Mouse (Mus musculus): Measurements from ENCODE around the gene Zfp1. TPM values are rescaled to one million over a fixed set of nuclear protein-coding genes. Genes with fewer than 3 reads are reported as not detected.

The Zfp1 gene
- polyA plus RNA-seq, 1 experiment = 4.7 TPM

DNA sequence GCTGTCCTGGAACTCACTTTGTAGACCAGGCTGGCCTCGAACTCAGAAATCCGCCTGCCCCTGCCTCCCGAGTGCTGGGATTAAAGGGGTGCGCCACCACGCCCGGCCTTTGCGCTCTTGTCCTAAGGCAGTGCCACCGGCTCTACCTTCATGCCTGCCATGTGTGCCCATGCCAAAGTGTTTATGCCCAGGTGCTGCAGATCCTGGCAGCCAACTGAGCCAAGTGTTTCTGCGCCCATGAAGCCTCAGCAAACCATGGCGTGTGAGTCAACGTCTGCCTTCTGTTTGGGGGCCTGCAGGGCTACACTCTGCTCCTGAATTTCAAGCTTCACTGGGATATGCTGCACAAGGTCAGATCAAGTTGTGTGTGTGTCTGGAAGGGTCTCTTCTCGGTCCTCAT is 61.4 kb downstream of the Zfp1 start:
- H3ac ChIP-seq (ENCODE audit: control insufficient read depth, insufficient read length, low read depth) = no peak overlapping the region
- no peak overlapping the region for H3K4me3 ChIP-seq (ENCODE audit: insufficient read depth, poor library complexity, severe bottlenecking)
- no peaks in the 10 kb centered on the region for H3K79me2 ChIP-seq (ENCODE audit: control insufficient read depth, insufficient read depth)
- no peaks in the 10 kb centered on the region for H3K79me3 ChIP-seq (ENCODE audit: low read depth)
- H3K36me3 ChIP-seq (ENCODE audit: control insufficient read depth, insufficient read depth) = peaks cover 15% of the 10 kb centered on the region
- H3K27me3 ChIP-seq (ENCODE audit: control insufficient read depth, insufficient read depth, insufficient read length) = no peaks in the 10 kb centered on the region
- TF ChIP-seq MYOG (IDR thresholded peaks at IDR 0.05; ENCODE audit: control insufficient read depth, extremely low read depth, insufficient read length) (no peak), MAX (IDR thresholded peaks at IDR 0.05) (no peak), CTCF (IDR thresholded peaks at IDR 0.05; ENCODE audit: control insufficient read depth, insufficient read depth, insufficient read length) (no peak), CEBPB (IDR thresholded peaks at IDR 0.05; ENCODE audit: low read depth) (no peak), FOSL1 (IDR thresholded peaks at IDR 0.05; ENCODE audit: insufficient read depth, low read length, poor library complexity, severe bottlenecking) (no peak), USF1 (IDR thresholded peaks at IDR 0.05; ENCODE audit: low read depth) (no peak), MYOD1 (IDR thresholded peaks at IDR 0.05; ENCODE audit: control insufficient read depth, insufficient read length, low read depth) (no peak)

DNA sequence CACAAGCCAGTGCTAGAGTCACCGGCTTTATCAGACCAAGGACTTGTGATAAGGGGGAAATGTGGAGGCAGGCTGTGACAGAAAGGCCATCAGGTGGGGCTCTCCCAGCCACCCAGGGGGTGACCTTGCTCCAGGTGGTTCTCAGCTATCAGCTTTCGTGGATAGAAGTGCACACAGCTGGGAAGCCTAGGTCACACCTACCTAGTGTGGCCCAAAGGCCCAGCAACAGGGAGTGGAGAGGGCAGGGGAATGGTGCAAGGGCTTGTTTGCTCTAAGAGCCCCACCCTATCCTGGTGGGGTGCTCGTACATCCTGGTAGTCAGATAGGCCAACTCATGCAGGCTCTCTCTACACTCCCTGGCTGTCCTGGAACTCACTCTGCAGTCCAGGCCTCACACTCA is 62.0 kb downstream of the Zfp1 start:
- Histone ChIP-seq H3K4me3 (ENCODE audit: insufficient read depth, poor library complexity, severe bottlenecking) (no peak overlapping the region), H3K27me3 (ENCODE audit: control insufficient read depth, insufficient read depth, insufficient read length) (no peaks in the 10 kb centered on the region), H3K36me3 (ENCODE audit: control insufficient read depth, insufficient read depth) (peaks cover 22% of the 10 kb centered on the region), H3K79me3 (ENCODE audit: low read depth) (no peaks in the 10 kb centered on the region), H3K79me2 (ENCODE audit: control insufficient read depth, insufficient read depth) (no peaks in the 10 kb centered on the region), H3ac (ENCODE audit: control insufficient read depth, insufficient read length, low read depth) (no peak overlapping the region)
- TF ChIP-seq USF1 (IDR thresholded peaks at IDR 0.05; ENCODE audit: low read depth) = no peak
- TF ChIP-seq CEBPB (IDR thresholded peaks at IDR 0.05; ENCODE audit: low read depth) = no peak
- no peak for TF ChIP-seq MAX (IDR thresholded peaks at IDR 0.05)
- no peak for TF ChIP-seq FOSL1 (IDR thresholded peaks at IDR 0.05; ENCODE audit: insufficient read depth, low read length, poor library complexity, severe bottlenecking)
- no peak for TF ChIP-seq MYOD1 (IDR thresholded peaks at IDR 0.05; ENCODE audit: control insufficient read depth, insufficient read length, low read depth)
- TF ChIP-seq CTCF (IDR thresholded peaks at IDR 0.05; ENCODE audit: control insufficient read depth, insufficient read depth, insufficient read length) = no peak
- TF ChIP-seq MYOG (IDR thresholded peaks at IDR 0.05; ENCODE audit: control insufficient read depth, extremely low read depth, insufficient read length) = no peak

DNA sequence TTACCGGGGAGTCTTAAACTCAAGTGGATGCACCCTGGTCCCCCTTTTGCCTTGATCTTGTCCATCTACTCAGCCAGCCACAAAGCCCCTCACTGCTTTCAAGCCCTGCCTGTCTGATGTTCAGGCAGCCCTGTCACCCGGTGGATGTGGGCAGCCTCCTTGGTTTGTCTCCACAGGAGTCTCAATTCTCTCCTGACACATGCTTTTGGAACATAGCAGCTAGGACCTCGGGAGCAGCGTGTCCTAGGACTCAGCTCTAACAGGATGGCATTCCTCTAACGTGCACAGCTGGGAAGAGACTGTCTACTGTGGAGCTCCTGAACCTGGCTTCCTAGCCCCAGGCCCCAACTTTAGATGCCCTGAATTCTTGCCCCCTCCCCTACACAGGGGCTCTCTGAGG is 62.5 kb downstream of the Zfp1 start:
- TF ChIP-seq MAX (IDR thresholded peaks at IDR 0.05) (no peak), FOSL1 (IDR thresholded peaks at IDR 0.05; ENCODE audit: insufficient read depth, low read length, poor library complexity, severe bottlenecking) (no peak), MYOD1 (IDR thresholded peaks at IDR 0.05; ENCODE audit: control insufficient read depth, insufficient read length, low read depth) (no peak), CEBPB (IDR thresholded peaks at IDR 0.05; ENCODE audit: low read depth) (no peak), CTCF (IDR thresholded peaks at IDR 0.05; ENCODE audit: control insufficient read depth, insufficient read depth, insufficient read length) (no peak), MYOG (IDR thresholded peaks at IDR 0.05; ENCODE audit: control insufficient read depth, extremely low read depth, insufficient read length) (no peak), USF1 (IDR thresholded peaks at IDR 0.05; ENCODE audit: low read depth) (no peak)
- no peak overlapping the region for H3ac ChIP-seq (ENCODE audit: control insufficient read depth, insufficient read length, low read depth)
- H3K4me3 ChIP-seq (ENCODE audit: insufficient read depth, poor library complexity, severe bottlenecking) = no peak overlapping the region
- no peaks in the 10 kb centered on the region for H3K79me3 ChIP-seq (ENCODE audit: low read depth)
- H3K79me2 ChIP-seq (ENCODE audit: control insufficient read depth, insufficient read depth) = no peaks in the 10 kb centered on the region
- peaks cover 27% of the 10 kb centered on the region for H3K36me3 ChIP-seq (ENCODE audit: control insufficient read depth, insufficient read depth)
- H3K27me3 ChIP-seq (ENCODE audit: control insufficient read depth, insufficient read depth, insufficient read length) = no peaks in the 10 kb centered on the region

DNA sequence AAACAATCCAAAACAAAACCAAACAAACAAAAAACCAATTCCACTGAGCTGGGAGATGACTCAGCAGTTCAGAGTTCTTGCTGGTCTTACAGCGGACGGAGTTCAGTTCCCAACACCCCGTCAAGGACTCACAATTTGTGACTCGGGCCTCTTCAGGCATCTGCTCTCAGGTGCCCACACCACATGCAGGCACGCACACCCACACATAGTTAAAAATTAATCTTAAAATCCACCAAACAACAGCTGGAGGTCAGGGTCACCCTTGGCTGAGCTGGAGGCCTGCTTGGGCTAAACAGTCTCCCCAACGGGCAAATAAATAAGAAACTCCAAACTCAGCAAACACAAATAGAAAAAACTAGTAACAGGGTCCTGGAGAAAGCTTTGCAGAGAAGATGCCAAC is 65.1 kb downstream of the Zfp1 start:
- no peak for TF ChIP-seq USF1 (IDR thresholded peaks at IDR 0.05; ENCODE audit: low read depth)
- no peak for TF ChIP-seq MYOD1 (IDR thresholded peaks at IDR 0.05; ENCODE audit: control insufficient read depth, insufficient read length, low read depth)
- no peak for TF ChIP-seq MYOG (IDR thresholded peaks at IDR 0.05; ENCODE audit: control insufficient read depth, extremely low read depth, insufficient read length)
- TF ChIP-seq CEBPB (IDR thresholded peaks at IDR 0.05; ENCODE audit: low read depth) = no peak
- TF ChIP-seq MAX (IDR thresholded peaks at IDR 0.05) = no peak
- no peak for TF ChIP-seq CTCF (IDR thresholded peaks at IDR 0.05; ENCODE audit: control insufficient read depth, insufficient read depth, insufficient read length)
- no peak for TF ChIP-seq FOSL1 (IDR thresholded peaks at IDR 0.05; ENCODE audit: insufficient read depth, low read length, poor library complexity, severe bottlenecking)
- Histone ChIP-seq H3K36me3 (ENCODE audit: control insufficient read depth, insufficient read depth) (peaks cover 52% of the 10 kb centered on the region), H3ac (ENCODE audit: control insufficient read depth, insufficient read length, low read depth) (no peak overlapping the region), H3K27me3 (ENCODE audit: control insufficient read depth, insufficient read depth, insufficient read length) (no peaks in the 10 kb centered on the region), H3K79me3 (ENCODE audit: low read depth) (peaks cover 3% of the 10 kb centered on the region), H3K4me3 (ENCODE audit: insufficient read depth, poor library complexity, severe bottlenecking) (no peak overlapping the region), H3K79me2 (ENCODE audit: control insufficient read depth, insufficient read depth) (peaks cover 8% of the 10 kb centered on the region)

DNA sequence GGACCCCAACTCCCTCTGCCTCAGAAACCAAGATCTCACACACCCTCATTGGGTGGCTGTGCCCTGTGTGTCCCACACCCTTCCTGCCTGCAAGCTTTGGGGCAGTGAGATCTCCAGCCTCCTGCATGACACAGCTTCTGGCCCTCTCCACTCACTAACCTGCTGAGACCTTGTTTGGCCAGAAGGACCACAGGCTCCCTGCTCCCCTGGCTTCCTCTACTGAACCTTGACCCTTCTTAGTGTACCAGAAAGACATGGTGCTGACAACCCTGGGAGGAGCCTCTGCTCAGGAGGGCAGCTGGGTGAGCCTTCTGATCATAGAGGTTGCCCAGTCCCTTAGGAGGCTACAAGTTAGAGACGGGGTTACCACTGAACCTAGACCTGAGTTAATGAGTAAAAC is 66.0 kb downstream of the Zfp1 start:
- Histone ChIP-seq H3K79me2 (ENCODE audit: control insufficient read depth, insufficient read depth) (peaks cover 12% of the 10 kb centered on the region), H3K36me3 (ENCODE audit: control insufficient read depth, insufficient read depth) (peaks cover 62% of the 10 kb centered on the region), H3ac (ENCODE audit: control insufficient read depth, insufficient read length, low read depth) (no peak overlapping the region), H3K79me3 (ENCODE audit: low read depth) (peaks cover 3% of the 10 kb centered on the region), H3K4me3 (ENCODE audit: insufficient read depth, poor library complexity, severe bottlenecking) (no peak overlapping the region), H3K27me3 (ENCODE audit: control insufficient read depth, insufficient read depth, insufficient read length) (no peaks in the 10 kb centered on the region)
- TF ChIP-seq MAX (IDR thresholded peaks at IDR 0.05) = no peak
- TF ChIP-seq USF1 (IDR thresholded peaks at IDR 0.05; ENCODE audit: low read depth) = no peak
- no peak for TF ChIP-seq MYOG (IDR thresholded peaks at IDR 0.05; ENCODE audit: control insufficient read depth, extremely low read depth, insufficient read length)
- no peak for TF ChIP-seq CEBPB (IDR thresholded peaks at IDR 0.05; ENCODE audit: low read depth)
- no peak for TF ChIP-seq MYOD1 (IDR thresholded peaks at IDR 0.05; ENCODE audit: control insufficient read depth, insufficient read length, low read depth)
- no peak for TF ChIP-seq FOSL1 (IDR thresholded peaks at IDR 0.05; ENCODE audit: insufficient read depth, low read length, poor library complexity, severe bottlenecking)
- TF ChIP-seq CTCF (IDR thresholded peaks at IDR 0.05; ENCODE audit: control insufficient read depth, insufficient read depth, insufficient read length) = no peak

Measured in C2C12 (cell line).